Mouse (Mus musculus) limb, embryonic 14.5 days (tissue): ENCODE measurements around the gene Chpf. TPM values are rescaled to one million over a fixed set of nuclear protein-coding genes. Genes with fewer than 3 reads are reported as not detected.
A peak's percentile ranks its signal among the peaks of the same experiment; 100 is the strongest.

ENCODE experiments used
- ATAC-seq: fragments of 200-750 bp; cut with Nextera tagmentation; 2 replicates; pipeline ENCODE4 v1.8.0; 2017; ENCODE audit warnings: low read depth, moderate number of reproducible peaks, moderate TSS enrichment; ENCODE audit not compliant: low FRiP score
- DNase-seq: peaks from one replicate; pipeline ENCODE4 v3.0.0-alpha.2; 2015; ENCODE audit warnings: low spot score
- H3K27ac ChIP-seq: fragments of 300-500 bp; sonication (generic); replicated peaks from 2 replicates; pipeline ENCODE4 v1.5.1; 2014; ENCODE audit warnings: low read depth, mild to moderate bottlenecking, low read length, moderate library complexity, mixed read lengths
- H3K27me3 ChIP-seq: fragments of 300-500 bp; sonication (generic); 2 replicates; pipeline ENCODE4 v1.6.1; 2014; ENCODE audit warnings: low read length, mixed read lengths; ENCODE audit not compliant: control insufficient read depth, insufficient read depth
- H3K36me3 ChIP-seq: fragments of 300-500 bp; sonication (generic); 2 replicates; pipeline ENCODE4 v1.6.1; 2014; ENCODE audit warnings: mild to moderate bottlenecking, low read length, moderate library complexity, mixed read lengths; ENCODE audit not compliant: control insufficient read depth, insufficient read depth
- H3K4me1 ChIP-seq: fragments of 300-500 bp; sonication (generic); 2 replicates; pipeline ENCODE4 v1.6.1; 2014; ENCODE audit warnings: antibody characterized with exemption, low read length, mixed read lengths; ENCODE audit not compliant: control insufficient read depth, insufficient read depth
- H3K4me2 ChIP-seq: fragments of 300-500 bp; sonication (generic); replicated peaks from 2 replicates; pipeline ENCODE4 v1.6.1; 2014; ENCODE audit warnings: low read depth, mild to moderate bottlenecking, low read length, moderate library complexity; ENCODE audit not compliant: severe bottlenecking
- H3K4me3 ChIP-seq: fragments of 300-500 bp; sonication (generic); replicated peaks from 2 replicates; pipeline ENCODE4 v1.5.1; 2014; ENCODE audit warnings: low read length
- H3K9ac ChIP-seq: fragments of 300-500 bp; sonication (generic); 2 replicates; pipeline ENCODE4 v1.6.1; 2014; ENCODE audit warnings: mild to moderate bottlenecking, low read depth, low read length, moderate library complexity; ENCODE audit not compliant: severe bottlenecking
- H3K9me3 ChIP-seq: fragments of 300-500 bp; sonication (generic); 2 replicates; pipeline ENCODE4 v1.6.1; 2016; ENCODE audit warnings: low read length; ENCODE audit not compliant: control insufficient read depth
- POLR2A ChIP-seq: fragments of 200-500 bp; IDR thresholded peaks from 2 replicates; pipeline ENCODE4 v1.8.0; 2012; ENCODE audit warnings: inconsistent platforms, mild to moderate bottlenecking, moderate library complexity, borderline replicate concordance; ENCODE audit not compliant: insufficient read depth, insufficient read length; ENCODE audit errors: extremely low read depth
- WGBS: fragments of 180-500 bp; shearing (Covaris S2); extraction: QIAGEN DNeasy Blood & Tissue Kit; methylation state at CpG from one replicate; pipeline ENCODE4 v1.1.7; 2014; 5-methylcytosine and 5-hydroxymethylcytosine counted together
- polyA plus RNA-seq, 2 experiments: library from polyadenylated mRNA; depleted of rRNA in 1 of 2; stranded (reverse) in 1 of 2; unstranded in 1 of 2; fragments of >200 nt; fragmentation: Nextera tagmentation in 1 of 2; extraction: Ambion mirVana in 1 of 2; gene quantifications; 2 replicates each; pipeline versions ENCODE4 v1.2.1 to v1.2.3; 2012 to 2014

Chpf gene
- polyA plus RNA-seq, 2 experiments: 65.0 to 104 TPM

DNA sequence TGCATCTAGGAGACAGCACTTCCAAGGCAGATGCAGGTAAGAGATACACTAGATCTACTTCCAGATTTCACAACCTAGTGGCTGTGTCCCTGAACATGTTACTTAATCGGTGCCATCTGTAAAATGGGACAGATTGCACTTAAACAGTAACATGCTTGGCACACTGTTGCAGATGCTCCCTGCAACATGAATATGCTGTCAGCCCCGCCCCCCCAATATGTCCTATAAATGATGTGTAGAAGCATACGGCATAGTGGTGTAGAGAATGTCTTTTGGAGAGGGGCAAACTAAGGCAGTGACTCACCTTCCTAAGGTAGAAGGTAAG, 1.2 kb downstream of the Chpf start:
- Histone ChIP-seq H3K27me3 (peaks cover 10% of the 10 kb centered on the region; the same call in 1 of the 2 replicates), H3K36me3 (peaks cover 38% of the 10 kb centered on the region), H3K4me1 (peaks cover 19% of the 10 kb centered on the region)

DNA sequence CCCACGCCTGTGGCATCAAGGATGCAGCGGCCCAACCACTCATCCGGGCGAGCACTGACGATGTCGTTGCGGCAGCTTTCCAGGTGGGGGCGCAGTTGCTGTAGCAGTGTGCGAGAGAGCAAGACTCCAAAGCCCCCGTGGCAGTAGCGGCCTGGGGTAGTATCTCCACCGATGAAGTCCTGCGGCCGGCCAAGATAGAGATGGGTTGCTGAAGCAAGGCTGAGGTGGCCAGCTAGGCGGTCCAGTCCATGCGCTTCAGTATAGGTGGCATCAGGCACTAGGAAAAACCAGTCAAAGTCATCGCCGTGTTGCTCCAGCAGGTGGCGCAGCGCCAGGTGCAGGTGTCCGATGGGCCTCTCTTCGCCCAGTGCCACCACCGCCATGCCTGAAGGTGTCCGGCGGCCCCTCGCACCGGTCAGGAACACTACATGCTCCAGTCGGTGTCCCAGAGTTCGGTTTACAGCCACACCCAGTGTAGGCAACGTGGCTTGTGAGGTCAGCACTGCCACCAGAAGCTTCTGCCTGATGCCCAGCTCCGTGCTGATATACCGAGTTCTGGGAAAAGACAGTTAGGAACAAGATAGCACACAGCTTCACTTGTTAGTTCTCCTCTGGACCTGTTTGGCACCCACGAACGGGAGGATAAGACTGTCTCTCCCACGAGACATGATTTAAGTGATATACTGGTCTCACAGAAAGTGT, 1.7 kb downstream of the Chpf start:
- WGBS: 17% methylated on average over 35 of the region's 35 CpGs
- DNase-seq: peak; percentile 80

More for the DNA sequence above, 1.2 kb downstream of the Chpf start:
- Histone ChIP-seq H3K4me3 (peak overlapping the region; percentile 68), H3K9ac (no peak overlapping the region), H3K27ac (no peak overlapping the region), H3K9me3 (no peaks in the 10 kb centered on the region), H3K4me2 (peak overlapping the region; percentile 75)
- WGBS: 44% methylated on average over 3 of the region's 3 CpGs
- no peak for TF ChIP-seq POLR2A
- DNase-seq (no peak), ATAC-seq (no peak)

GRCm38 (mm10) chr1:75476441-75476840, 2.7 kb downstream of the Chpf start:
- no peak overlapping the region for H3K4me2 ChIP-seq
- no peak overlapping the region for H3K4me3 ChIP-seq
- peaks cover 19% of the 10 kb centered on the region for H3K4me1 ChIP-seq
- peaks cover 5% of the 10 kb centered on the region; the same call in 1 of the 2 replicates for H3K27me3 ChIP-seq
- peaks cover 47% of the 10 kb centered on the region for H3K36me3 ChIP-seq
- DNase-seq (no peak), ATAC-seq (no peak)
- no peak overlapping the region for H3K9ac ChIP-seq
- H3K9me3 ChIP-seq: no peaks in the 10 kb centered on the region
- no peak overlapping the region for H3K27ac ChIP-seq
- WGBS: 94% methylated on average over 11 of the region's 11 CpGs
- no peak for TF ChIP-seq POLR2A

More for the DNA sequence above, 1.7 kb downstream of the Chpf start:
- ATAC-seq: no peak
- peaks cover 19% of the 10 kb centered on the region for H3K4me1 ChIP-seq
- no peaks in the 10 kb centered on the region for H3K9me3 ChIP-seq
- peak overlapping the region; percentile 75 for H3K4me2 ChIP-seq
- peak overlapping the region; percentile 68 for H3K4me3 ChIP-seq
- H3K9ac ChIP-seq: no peak overlapping the region
- H3K27me3 ChIP-seq: peaks cover 5% of the 10 kb centered on the region; the same call in 1 of the 2 replicates
- no peak for TF ChIP-seq POLR2A
- H3K27ac ChIP-seq: no peak overlapping the region
- H3K36me3 ChIP-seq: peaks cover 43% of the 10 kb centered on the region

GRCm38 (mm10) chr1:75469287-75469825, 9.8 kb downstream of the Chpf start:
- Histone ChIP-seq H3K4me2 (no peak overlapping the region), H3K9ac (no peak overlapping the region), H3K4me3 (no peak overlapping the region), H3K27me3 (no peaks in the 10 kb centered on the region), H3K36me3 (peaks cover 23% of the 10 kb centered on the region), H3K9me3 (no peaks in the 10 kb centered on the region), H3K4me1 (0 out of 2 replicates have a peak, but pooled peaks cover 3% of the 10 kb centered on the region), H3K27ac (no peak overlapping the region)
- no peak for TF ChIP-seq POLR2A
- DNase-seq (no peak), ATAC-seq (no peak)
- WGBS: 81% methylated on average over 17 of the region's 17 CpGs

- 7% methylated on average over 14 of the region's 14 CpGs for WGBS
- Histone ChIP-seq H3K9ac (no peak overlapping the region), H3K27me3 (no peaks in the 10 kb centered on the region), H3K27ac (no peak overlapping the region), H3K9me3 (no peaks in the 10 kb centered on the region), H3K36me3 (peaks cover 4% of the 10 kb centered on the region; the same call in 1 of the 2 replicates), H3K4me1 (no peaks in the 10 kb centered on the region), H3K4me2 (no peak overlapping the region; the same call in 1 of the 2 replicates), H3K4me3 (no peak overlapping the region)
- no peak for TF ChIP-seq POLR2A
- DNase-seq: peak; percentile 84
- peak; percentile 91 for ATAC-seq
Observed at GRCm38 (mm10) chr1:75467215-75467927, 11.7 kb downstream of the Chpf start.
